25 mouse cellular contexts compared by ENCODE assay signal in the genomic region with DNA sequence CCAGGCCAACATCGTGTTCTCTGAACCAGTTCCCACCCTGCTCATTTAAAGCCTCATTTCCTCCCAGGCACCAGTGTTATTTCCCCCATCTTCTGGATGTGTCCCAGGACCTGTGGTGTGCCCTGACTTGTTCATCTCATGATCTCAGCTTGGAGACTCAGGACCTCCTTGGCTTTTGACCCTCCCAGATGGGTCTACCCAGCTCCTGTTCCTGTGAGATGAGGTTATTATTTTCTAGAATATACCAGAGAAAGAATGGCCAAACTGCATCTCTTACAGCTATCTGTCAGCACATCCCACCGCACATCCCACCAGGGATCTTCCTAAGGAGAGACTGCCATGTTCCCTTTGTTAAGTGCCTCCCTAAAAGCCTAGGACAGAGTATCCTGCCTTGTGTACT. TPM values are rescaled to one million over a fixed set of nuclear protein-coding genes. Genes with fewer than 3 reads are reported as not detected.
DNase-seq lines count a peak whose midpoint lies in the region; ATAC-seq lines count a peak whose summit lies in the region.
"Had no signal": no experiment of that assay in that cellular context is flagged by ENCODE, and none has a peak within 500 bp of the region (broad histone marks: within the 10 kb centered on the region; RNA-seq: fewer than 3 reads in every experiment).

No protein-coding gene starts in this region.

- no peak overlapping the region for H3K4me2 ChIP-seq in heart, embryonic 11.5 days
- H3K4me2 ChIP-seq: embryonic facial prominence, embryonic 13.5 days; embryonic facial prominence, embryonic 15.5 days; forebrain, embryonic 12.5 days had no signal

- no peak overlapping the region for H3K27ac ChIP-seq in heart, embryonic 10.5 days
- no peak overlapping the region for H3K27ac ChIP-seq in heart, embryonic 11.5 days (ENCODE audit: low read depth, low read length)
- no peak overlapping the region for H3K27ac ChIP-seq in limb, embryonic 10.5 days
- H3K27ac ChIP-seq: embryonic facial prominence, embryonic 13.5 days; embryonic facial prominence, embryonic 15.5 days; forebrain, embryonic 12.5 days had no signal

- DNase-seq in heart, embryonic 10.5 days (ENCODE audit: low spot score), result peak; percentile 39
- DNase-seq in kidney, adult 9 months, result peak; percentile 12
- no peak for DNase-seq in kidney, adult 8-10 months
- peak; percentile 22 for DNase-seq in limb, embryonic 10.5 days (ENCODE audit: low spot score)
- no peak for DNase-seq in retina, embryonic 14.5 days (ENCODE audit: low spot score)
- DNase-seq: adrenal gland, adult 2 months; adrenal gland, postnatal 10 days; adrenal gland, postnatal 25 days; cerebellum, adult 11 months; cerebellum, adult 18-20 months; cerebellum, adult 8-10 months; cerebellum, adult 9-11 months; cerebellum, postnatal 14 days; cerebellum, postnatal 36 days; embryo, embryonic 11 days had no signal

- no peaks in the 10 kb centered on the region for H3K9me3 ChIP-seq in heart, embryonic 10.5 days
- no peaks in the 10 kb centered on the region for H3K9me3 ChIP-seq in heart, embryonic 11.5 days (replicated peaks; ENCODE audit: control insufficient read depth, low read length)
- H3K9me3 ChIP-seq in limb, embryonic 10.5 days (replicated peaks), result no peaks in the 10 kb centered on the region
- H3K9me3 ChIP-seq: embryonic facial prominence, embryonic 13.5 days; embryonic facial prominence, embryonic 15.5 days; forebrain, embryonic 10.5 days; forebrain, embryonic 12.5 days had no signal

- ATAC-seq in heart, embryonic 11.5 days (replicated peaks; ENCODE audit: insufficient number of reproducible peaks, low FRiP score, low TSS enrichment), result no peak
- ATAC-seq: forebrain, embryonic 14.5 days had no signal

- H3K27me3 ChIP-seq in heart, embryonic 10.5 days (ENCODE audit: insufficient read depth, poor library complexity, severe bottlenecking), result no peaks in the 10 kb centered on the region
- no peaks in the 10 kb centered on the region for H3K27me3 ChIP-seq in heart, embryonic 11.5 days (ENCODE audit: control insufficient read depth, insufficient read depth, low read length)
- H3K27me3 ChIP-seq in limb, embryonic 10.5 days (ENCODE audit: low read depth, poor library complexity, severe bottlenecking), result no peaks in the 10 kb centered on the region
- H3K27me3 ChIP-seq: embryonic facial prominence, embryonic 13.5 days; embryonic facial prominence, embryonic 15.5 days; forebrain, embryonic 12.5 days had no signal

- H3K9ac ChIP-seq in heart, embryonic 11.5 days (ENCODE audit: low read depth, low read length), result no peak overlapping the region
- H3K9ac ChIP-seq: embryonic facial prominence, embryonic 13.5 days; embryonic facial prominence, embryonic 15.5 days; forebrain, embryonic 12.5 days had no signal

- 87% methylated on average over 2 of the region's 2 CpGs for WGBS in heart, embryonic 10.5 days
- 77% methylated on average over 2 of the region's 2 CpGs for WGBS in heart, embryonic 11.5 days (ENCODE audit: insufficient replicate concordance)
- 88% methylated on average over 2 of the region's 2 CpGs for WGBS in limb, embryonic 10.5 days

- H3K4me3 ChIP-seq in heart, embryonic 10.5 days, result no peak overlapping the region
- no peak overlapping the region for H3K4me3 ChIP-seq in heart, embryonic 11.5 days (ENCODE audit: low read depth, low read length)
- H3K4me3 ChIP-seq in limb, embryonic 10.5 days, result no peak overlapping the region
- H3K4me3 ChIP-seq: embryonic facial prominence, embryonic 13.5 days; embryonic facial prominence, embryonic 15.5 days; erythroblast, embryonic 14.5 days; forebrain, embryonic 10.5 days; forebrain, embryonic 12.5 days had no signal

- peaks cover 7% of the 10 kb centered on the region; the same call in 1 of the 2 replicates for H3K4me1 ChIP-seq in heart, embryonic 10.5 days
- no peaks in the 10 kb centered on the region for H3K4me1 ChIP-seq in heart, embryonic 11.5 days (ENCODE audit: control insufficient read depth, insufficient read depth, low read length)
- H3K4me1 ChIP-seq in limb, embryonic 10.5 days, result peaks cover 25% of the 10 kb centered on the region

- H3K36me3 ChIP-seq in heart, embryonic 10.5 days, result no peaks in the 10 kb centered on the region
- H3K36me3 ChIP-seq in heart, embryonic 11.5 days (ENCODE audit: control insufficient read depth, insufficient read depth, low read length), result no peaks in the 10 kb centered on the region
- no peaks in the 10 kb centered on the region for H3K36me3 ChIP-seq in limb, embryonic 10.5 days
- H3K36me3 ChIP-seq: embryonic facial prominence, embryonic 13.5 days; embryonic facial prominence, embryonic 15.5 days; forebrain, embryonic 10.5 days; forebrain, embryonic 12.5 days had no signal

RNA-seq across cellular contexts. Expression of gene 4930564D02Rik, which starts 22.0 kb away (rescaled TPM):
- polyA plus RNA-seq in heart, embryonic 10.5 days (2016; fragmentation: Nextera tagmentation; extraction: Ambion mirVana), result not detected in 2 replicates
- polyA plus RNA-seq in heart, embryonic 11.5 days (2014; fragmentation: Nextera tagmentation; extraction: Ambion mirVana), result not detected in 2 replicates
- polyA plus RNA-seq in limb, embryonic 10.5 days (2016; fragmentation: Nextera tagmentation; extraction: Ambion mirVana), result not detected in 2 replicates
- polyA plus RNA-seq: adrenal gland, adult 2 months; brain, embryonic 14.5 days; C2C12; embryonic facial prominence, embryonic 11.5 days; embryonic facial prominence, embryonic 13.5 days; embryonic facial prominence, embryonic 15.5 days; erythroblast, embryonic 14.5 days; forebrain, embryonic 10.5 days; forebrain, embryonic 12.5 days; forebrain, embryonic 14.5 days had no signal

RNA-seq across cellular contexts. Expression of gene Cttnbp2nl, which starts 35.7 kb away (rescaled TPM):
- 35.9 and 37.4 TPM in 2 replicates for polyA plus RNA-seq in heart, embryonic 10.5 days (2016; fragmentation: Nextera tagmentation; extraction: Ambion mirVana)
- polyA plus RNA-seq in heart, embryonic 11.5 days (2014; fragmentation: Nextera tagmentation; extraction: Ambion mirVana), result 26.1 and 35.7 TPM in 2 replicates
- 40.5 and 50.1 TPM in 2 replicates for polyA plus RNA-seq in limb, embryonic 10.5 days (2016; fragmentation: Nextera tagmentation; extraction: Ambion mirVana)

Comparison
In these comparisons a context has a peak if more than half of its experiments do, and no peak if none do; other contexts are left out.
1. DNase-seq: peak in heart, embryonic 10.5 days (single experiment), kidney, adult 9 months (single experiment) and limb, embryonic 10.5 days (single experiment); none in kidney, adult 8-10 months (0 of 2) and retina, embryonic 14.5 days (single experiment).